Mouse (Mus musculus) liver, adult 2 months (tissue): Measurements from ENCODE around the gene Cyp2c23. TPM values are rescaled to one million over a fixed set of nuclear protein-coding genes. Genes with fewer than 3 reads are reported as not detected.

ENCODE experiments used
- DNase-seq: peaks from one replicate; pipeline ENCODE4 v3.0.0-alpha.2; 2011; ENCODE audit warnings: low read depth, low spot score; ENCODE audit errors: extremely low read depth
- H3K27ac ChIP-seq: fragments of 200-500 bp; replicated peaks from 2 replicates; pipeline ENCODE4 v1.5.1; 2012; ENCODE audit warnings: low read depth, mild to moderate bottlenecking, control low read depth, inconsistent platforms, low read length; ENCODE audit not compliant: insufficient read depth
- H3K27me3 ChIP-seq: fragments of 200-500 bp; 2 replicates; pipeline ENCODE4 v1.6.1; 2012; ENCODE audit warnings: mild to moderate bottlenecking, moderate library complexity, low read length, inconsistent platforms; ENCODE audit not compliant: control insufficient read depth, insufficient read depth
- H3K36me3 ChIP-seq: fragments of 200-500 bp; 2 replicates; pipeline ENCODE4 v1.6.1; 2012; ENCODE audit warnings: low read length, inconsistent platforms; ENCODE audit not compliant: control insufficient read depth, insufficient read depth
- H3K4me1 ChIP-seq: fragments of 200-500 bp; 2 replicates; pipeline ENCODE4 v1.6.1; 2011; ENCODE audit warnings: low read length; ENCODE audit not compliant: control insufficient read depth, insufficient read depth
- H3K4me3 ChIP-seq: fragments of 200-500 bp; 2 replicates; pipeline ENCODE4 v1.5.1; 2011; ENCODE audit warnings: low read depth, mild to moderate bottlenecking, control low read depth, low read length, moderate library complexity; ENCODE audit not compliant: insufficient read depth
- H3K79me2 ChIP-seq: fragments of 200-500 bp; 2 replicates; pipeline ENCODE4 v1.6.1; 2012; ENCODE audit warnings: inconsistent platforms, mild to moderate bottlenecking, low read length, moderate library complexity; ENCODE audit not compliant: control insufficient read depth, insufficient read depth
- H3K9ac ChIP-seq: fragments of 200-500 bp; 2 replicates; pipeline ENCODE4 v1.6.1; 2012; ENCODE audit warnings: low read depth, mild to moderate bottlenecking, control low read depth, inconsistent platforms, low read length
- CTCF ChIP-seq: fragments of 200-500 bp; IDR thresholded peaks from 2 replicates; pipeline ENCODE4 v1.5.1; 2011; ENCODE audit warnings: low read depth, low read length, control low read depth
- POLR2A ChIP-seq: fragments of 200-500 bp; IDR thresholded peaks from 2 replicates; pipeline ENCODE4 v1.6.1; 2011; ENCODE audit warnings: low read length, control low read depth; ENCODE audit not compliant: insufficient read depth; ENCODE audit errors: extremely low read depth
- WGBS: fragments of 180-500 bp; shearing (Covaris S2); methylation state at CpG from one replicate; pipeline ENCODE4 v1.1.7; 2018; 5-methylcytosine and 5-hydroxymethylcytosine counted together
- polyA plus RNA-seq: library from polyadenylated mRNA; depleted of rRNA; stranded (reverse); fragments of >200 nt; gene quantifications from 2 replicates; pipeline ENCODE4 v1.2.3, GENCODE M21; 2012
- total RNA-seq: library from RNA; depleted of rRNA; stranded (reverse); fragments of >200 nt; gene quantifications from 2 replicates; pipeline ENCODE4 v1.2.3, GENCODE M21; 2014

Cyp2c23 gene
- total and polyA plus RNA-seq, 2 experiments = 233 to 262 TPM

DNA sequence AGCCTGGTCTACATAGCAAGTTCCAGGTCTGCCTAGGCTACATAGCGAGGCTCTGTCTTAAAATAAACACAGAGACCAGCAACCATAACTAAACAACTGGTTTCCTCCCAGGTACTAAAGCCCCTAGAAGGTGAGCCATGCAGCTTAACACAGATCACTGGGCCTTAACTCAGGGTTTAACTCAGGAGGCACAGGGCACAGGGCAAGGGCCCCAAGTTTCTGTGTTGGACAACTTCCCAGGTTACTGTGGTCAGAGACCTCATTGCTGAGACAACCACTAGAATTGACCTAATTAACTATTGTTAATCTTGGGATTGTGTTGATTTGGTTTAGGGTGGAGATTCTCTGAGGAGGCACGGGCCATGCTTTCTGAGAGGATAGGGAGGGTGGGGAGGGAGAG is 62.5 kb downstream of the Cyp2c23 start:
- DNase-seq = peak; percentile 68
- Histone ChIP-seq H3K79me2 (0 out of 2 replicates have a peak, but pooled peaks cover 2% of the 10 kb centered on the region), H3K36me3 (peaks cover 63% of the 10 kb centered on the region), H3K4me3 (no peak overlapping the region), H3K9ac (no peak overlapping the region), H3K27me3 (no peaks in the 10 kb centered on the region), H3K4me1 (peaks cover 4% of the 10 kb centered on the region), H3K27ac (no peak overlapping the region; the same call in 1 of the 2 replicates)
- no peak for TF ChIP-seq POLR2A
- TF ChIP-seq CTCF = no peak
- 63% methylated on average over 2 of the region's 2 CpGs for WGBS

DNA sequence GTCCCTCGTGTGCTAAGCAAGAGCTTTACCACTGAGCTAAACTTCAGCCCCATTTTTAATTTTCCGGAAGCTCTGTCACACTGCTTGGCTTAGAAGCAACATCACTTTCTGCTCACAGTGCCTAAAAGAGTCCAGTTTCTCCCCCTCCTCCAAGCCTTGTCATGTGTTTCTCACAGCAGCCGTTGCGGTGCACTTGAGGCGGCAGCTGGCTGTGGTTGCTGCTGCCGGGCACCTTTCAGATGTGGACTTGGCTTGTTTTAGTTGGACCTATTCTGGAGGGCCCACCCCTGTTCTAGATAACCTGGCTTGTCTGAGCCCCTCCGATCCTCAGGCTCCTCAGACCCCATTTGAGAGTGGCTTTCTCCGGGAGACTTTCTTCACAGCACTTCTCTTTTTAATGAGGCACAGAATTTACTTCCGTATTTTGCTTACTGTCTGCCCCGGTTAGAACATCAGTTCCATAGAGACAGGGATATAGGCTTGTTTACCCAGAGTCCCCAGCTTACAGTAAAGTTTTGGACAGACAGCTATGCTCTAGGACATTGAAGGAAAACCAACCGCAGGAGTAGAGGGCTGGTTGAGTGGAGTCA is 63.4 kb downstream of the Cyp2c23 start:
- Histone ChIP-seq H3K79me2 (no peaks in the 10 kb centered on the region), H3K4me3 (no peak overlapping the region), H3K4me1 (no peaks in the 10 kb centered on the region), H3K9ac (no peak overlapping the region), H3K36me3 (peaks cover 67% of the 10 kb centered on the region), H3K27ac (no peak overlapping the region), H3K27me3 (no peaks in the 10 kb centered on the region)
- 84% methylated on average over 11 of the region's 11 CpGs for WGBS
- DNase-seq = no peak
- TF ChIP-seq CTCF = no peak

DNA sequence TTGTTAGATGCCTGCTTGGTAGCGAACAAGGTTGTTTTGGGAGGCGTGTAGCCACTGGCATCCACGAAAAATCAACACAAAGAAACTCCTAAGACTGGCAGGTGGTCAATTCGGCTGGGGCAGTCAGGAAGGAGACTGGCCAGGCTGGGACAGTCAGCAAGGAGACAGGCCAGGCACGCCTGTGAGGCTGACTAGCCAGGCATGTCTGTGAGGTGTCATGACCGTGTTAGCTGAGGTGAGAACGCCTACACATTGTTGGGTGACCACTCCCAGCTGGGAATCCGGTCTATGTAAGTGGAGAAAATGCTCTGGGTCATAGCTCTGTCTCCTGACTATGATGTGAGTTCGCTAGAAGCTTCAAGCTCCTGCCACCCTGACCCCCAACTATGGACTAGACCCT is 66.2 kb downstream of the Cyp2c23 start:
- H3K4me3 ChIP-seq = no peak overlapping the region
- TF ChIP-seq CTCF (no peak), POLR2A (no peak)

GRCm38 (mm10) chr19:43961185-43961584 is 67.8 kb downstream of the Cyp2c23 start:
- H3K79me2 ChIP-seq = no peaks in the 10 kb centered on the region
- H3K4me1 ChIP-seq = no peaks in the 10 kb centered on the region
- no peak overlapping the region for H3K4me3 ChIP-seq
- WGBS = 97% methylated on average over 2 of the region's 2 CpGs
- peak; percentile 59 for TF ChIP-seq CTCF
- TF ChIP-seq POLR2A = no peak
- DNase-seq = peak; percentile 41
- H3K27ac ChIP-seq = no peak overlapping the region
- H3K27me3 ChIP-seq = no peaks in the 10 kb centered on the region
- peaks cover 62% of the 10 kb centered on the region for H3K36me3 ChIP-seq
- no peak overlapping the region for H3K9ac ChIP-seq

More for the DNA sequence above, 66.2 kb downstream of the Cyp2c23 start:
- Histone ChIP-seq H3K4me1 (no peaks in the 10 kb centered on the region), H3K27me3 (no peaks in the 10 kb centered on the region), H3K79me2 (no peaks in the 10 kb centered on the region), H3K9ac (no peak overlapping the region), H3K27ac (no peak overlapping the region), H3K36me3 (peaks cover 62% of the 10 kb centered on the region)
- 85% methylated on average over 9 of the region's 9 CpGs for WGBS
- DNase-seq = no peak

DNA sequence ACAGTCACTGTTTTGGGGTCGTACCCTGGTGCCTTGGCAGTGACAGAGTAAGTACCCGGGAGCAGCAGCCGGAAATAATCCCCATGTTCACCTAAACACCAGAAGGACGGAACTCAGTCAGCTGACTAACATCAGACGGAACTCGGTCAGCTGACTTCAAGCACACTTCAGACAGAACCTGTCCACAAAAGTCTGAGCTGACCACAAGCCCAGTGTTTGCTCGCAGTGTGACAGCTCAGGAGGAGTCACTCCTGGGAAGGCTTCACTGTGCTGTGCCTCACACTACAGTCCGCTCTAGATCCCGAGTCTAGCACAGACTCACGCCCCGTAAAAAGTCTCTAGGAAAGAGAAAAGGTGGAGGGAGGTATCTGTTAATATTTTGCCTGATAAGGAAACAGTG is 69.0 kb downstream of the Cyp2c23 start:
- TF ChIP-seq POLR2A (no peak), CTCF (no peak)
- Histone ChIP-seq H3K4me3 (no peak overlapping the region), H3K27ac (no peak overlapping the region), H3K27me3 (no peaks in the 10 kb centered on the region), H3K4me1 (no peaks in the 10 kb centered on the region), H3K79me2 (no peaks in the 10 kb centered on the region), H3K9ac (no peak overlapping the region), H3K36me3 (peaks cover 52% of the 10 kb centered on the region)
- DNase-seq = no peak
- 91% methylated on average over 11 of the region's 11 CpGs for WGBS

GRCm38 (mm10) chr19:43959162-43959561 is 69.8 kb downstream of the Cyp2c23 start:
- Histone ChIP-seq H3K4me3 (no peak overlapping the region), H3K36me3 (peaks cover 47% of the 10 kb centered on the region), H3K79me2 (no peaks in the 10 kb centered on the region), H3K9ac (no peak overlapping the region), H3K27ac (no peak overlapping the region), H3K27me3 (no peaks in the 10 kb centered on the region), H3K4me1 (no peaks in the 10 kb centered on the region)
- 39% methylated on average over 2 of the region's 2 CpGs for WGBS
- TF ChIP-seq CTCF (peak; percentile 96), POLR2A (no peak)
- peak; percentile 52 for DNase-seq
